In the genomic region with DNA sequence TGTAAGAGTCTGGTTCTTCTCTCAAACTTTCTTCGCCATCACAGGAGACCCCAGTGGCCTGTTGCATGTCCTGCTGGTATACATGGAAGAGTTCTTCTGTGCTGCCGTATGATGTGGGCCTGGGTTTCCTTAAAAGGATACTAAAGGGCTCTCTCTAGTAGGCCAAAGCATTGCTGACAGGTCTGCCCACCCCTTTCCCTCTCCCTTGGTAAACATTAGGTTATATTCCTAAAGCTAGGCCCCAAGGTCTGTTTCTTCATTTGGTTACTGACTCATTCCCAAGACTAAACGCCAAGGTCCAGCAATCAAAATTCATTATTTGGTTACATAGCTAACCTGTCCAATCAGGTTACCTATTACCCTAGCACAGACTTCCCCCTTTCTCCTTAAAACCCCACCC, we compare ENCODE assay signal across 21 mouse cellular contexts.
"Had no signal": no experiment of that assay in that cellular context is flagged by ENCODE, and none has a peak within 500 bp of the region (broad histone marks: within the 10 kb centered on the region; RNA-seq: fewer than 3 reads in every experiment).

No protein-coding gene starts in this region.

- H3K4me1 ChIP-seq: lung, embryonic 15.5 days; midbrain, embryonic 10.5 days; midbrain, embryonic 12.5 days; neural tube, embryonic 13.5 days; neural tube, embryonic 15.5 days had no signal

- H3K36me3 ChIP-seq: liver, embryonic 15.5 days; lung, embryonic 15.5 days; midbrain, embryonic 10.5 days; midbrain, embryonic 12.5 days; neural tube, embryonic 13.5 days; neural tube, embryonic 15.5 days had no signal

- ATAC-seq: liver, postnatal 0 days; lung, postnatal 0 days; midbrain, embryonic 16.5 days had no signal

- DNase-seq: liver, postnatal 0 days; lung, adult 2 months; lung, postnatal 4 days; midbrain, embryonic 14.5 days; retina, postnatal 1 day; right cerebral cortex, adult 18-20 months; right cerebral cortex, postnatal 25 days; right cerebral cortex, postnatal 4 days; spleen, adult 18-20 months; thymus, adult 2 months; thymus, postnatal 25 days; thymus, postnatal 4 days had no signal

- H3K27ac ChIP-seq: liver, embryonic 15.5 days; lung, embryonic 15.5 days; midbrain, embryonic 10.5 days; midbrain, embryonic 12.5 days; neural tube, embryonic 13.5 days; neural tube, embryonic 15.5 days had no signal

- H3K9ac ChIP-seq: liver, embryonic 15.5 days; liver, postnatal 0 days; lung, embryonic 15.5 days; midbrain, embryonic 12.5 days; neural tube, embryonic 13.5 days; neural tube, embryonic 15.5 days had no signal

- H3K4me2 ChIP-seq: liver, embryonic 15.5 days; lung, embryonic 15.5 days; midbrain, embryonic 12.5 days; neural tube, embryonic 13.5 days; neural tube, embryonic 15.5 days had no signal

- H3K9me3 ChIP-seq: liver, embryonic 15.5 days; lung, embryonic 15.5 days; midbrain, embryonic 10.5 days; midbrain, embryonic 12.5 days; neural tube, embryonic 13.5 days; neural tube, embryonic 15.5 days had no signal

- H3K27me3 ChIP-seq: liver, embryonic 15.5 days; lung, embryonic 15.5 days; midbrain, embryonic 12.5 days; neural tube, embryonic 13.5 days; neural tube, embryonic 15.5 days had no signal

- H3K4me3 ChIP-seq: liver, embryonic 15.5 days; lung, embryonic 15.5 days; midbrain, embryonic 10.5 days; midbrain, embryonic 12.5 days; myocyte; neural tube, embryonic 13.5 days; neural tube, embryonic 15.5 days had no signal
